Mouse (Mus musculus): ENCODE data around the gene Pcbp1. TPM values are rescaled to one million over a fixed set of nuclear protein-coding genes. Genes with fewer than 3 reads are reported as not detected.

Pcbp1 gene
- polyA plus RNA-seq, 1 experiment from 2014 or later: 331 TPM

- no peaks in the 10 kb centered on the region for H3K27me3 ChIP-seq (replicated peaks)
- peaks cover 62% of the 10 kb centered on the region for H3K36me3 ChIP-seq
- 60% methylated on average over 4 of the region's 4 CpGs for WGBS
- no peaks in the 10 kb centered on the region for H3K9me3 ChIP-seq (replicated peaks)
- no peak overlapping the region for H3K9ac ChIP-seq (replicated peaks)
- no peaks in the 10 kb centered on the region for H3K4me1 ChIP-seq
- no peak overlapping the region for H3K4me3 ChIP-seq (replicated peaks)
- H3K27ac ChIP-seq (replicated peaks): no peak overlapping the region
- no peak overlapping the region for H3K4me2 ChIP-seq
- ATAC-seq (ENCODE audit: low FRiP score): no peak
Observed at GRCm38 (mm10) chr6:86545236-86545635, 19.1 kb upstream of the Pcbp1 start.

DNA sequence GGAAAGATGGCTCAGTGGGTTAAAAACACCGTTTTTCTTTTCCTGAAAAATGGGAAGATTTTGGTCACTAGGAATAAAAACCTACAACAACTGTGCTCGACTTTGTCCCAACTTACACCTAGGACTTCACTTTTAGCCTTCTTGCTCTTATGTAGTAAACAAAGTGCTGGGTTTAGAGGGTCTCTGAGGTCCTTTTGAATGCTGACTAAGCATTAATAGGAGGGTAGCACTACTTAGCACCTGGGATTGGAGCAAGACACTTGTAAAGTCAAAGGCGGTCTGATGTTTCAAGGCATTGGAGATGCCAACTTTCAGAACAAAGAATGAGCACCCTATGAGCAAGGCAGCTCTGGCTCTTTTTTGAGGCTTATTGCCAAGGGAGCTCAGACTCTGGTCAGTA, 17.7 kb upstream of the Pcbp1 start:
- peaks cover 55% of the 10 kb centered on the region for H3K36me3 ChIP-seq
- WGBS: 90% methylated on average over 3 of the region's 3 CpGs
- ATAC-seq (ENCODE audit: low FRiP score): no peak
- H3K4me3 ChIP-seq (replicated peaks): no peak overlapping the region
- no peak overlapping the region for H3K9ac ChIP-seq (replicated peaks)
- H3K4me2 ChIP-seq: no peak overlapping the region
- H3K4me1 ChIP-seq: no peaks in the 10 kb centered on the region
- no peaks in the 10 kb centered on the region for H3K9me3 ChIP-seq (replicated peaks)
- H3K27ac ChIP-seq (replicated peaks): no peak overlapping the region
- H3K27me3 ChIP-seq (replicated peaks): no peaks in the 10 kb centered on the region

GRCm38 (mm10) chr6:86543060-86543459, 16.9 kb upstream of the Pcbp1 start:
- WGBS: 98% methylated on average over 13 of the region's 13 CpGs

DNA sequence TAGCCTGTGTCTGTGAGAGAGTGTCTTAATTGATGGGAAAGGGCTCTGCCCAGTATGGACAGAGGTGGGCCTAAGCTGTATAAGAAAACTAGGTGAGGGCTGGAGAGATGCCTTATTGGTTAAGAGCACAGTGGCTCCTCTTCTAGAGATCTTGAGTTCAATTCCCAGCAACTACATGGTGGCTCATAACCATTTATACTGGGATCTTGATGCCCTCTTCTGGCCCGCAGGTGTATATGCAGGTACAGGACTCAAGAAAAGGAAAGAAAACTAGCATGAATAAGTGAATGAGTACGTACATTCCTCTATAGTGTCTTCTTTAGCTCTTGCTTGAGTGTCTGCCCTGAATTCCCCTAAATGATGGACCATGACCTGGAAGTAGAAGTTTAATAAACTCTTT, 15.5 kb upstream of the Pcbp1 start:
- H3K4me1 ChIP-seq: no peaks in the 10 kb centered on the region
- H3K27ac ChIP-seq (replicated peaks): no peak overlapping the region
- H3K9ac ChIP-seq (replicated peaks): no peak overlapping the region
- 83% methylated on average over 2 of the region's 2 CpGs for WGBS
- no peaks in the 10 kb centered on the region for H3K9me3 ChIP-seq (replicated peaks)
- H3K36me3 ChIP-seq: peaks cover 53% of the 10 kb centered on the region
- no peak for ATAC-seq (ENCODE audit: low FRiP score)
- no peak overlapping the region for H3K4me2 ChIP-seq
- H3K27me3 ChIP-seq (replicated peaks): no peaks in the 10 kb centered on the region
- H3K4me3 ChIP-seq (replicated peaks): no peak overlapping the region

More at GRCm38 (mm10) chr6:86543060-86543459, 16.9 kb upstream of the Pcbp1 start:
- no peaks in the 10 kb centered on the region for H3K4me1 ChIP-seq
- ATAC-seq (ENCODE audit: low FRiP score): no peak
- H3K36me3 ChIP-seq: peaks cover 54% of the 10 kb centered on the region
- H3K9me3 ChIP-seq (replicated peaks): no peaks in the 10 kb centered on the region
- H3K4me2 ChIP-seq: no peak overlapping the region
- H3K9ac ChIP-seq (replicated peaks): no peak overlapping the region
- H3K27ac ChIP-seq (replicated peaks): no peak overlapping the region
- no peaks in the 10 kb centered on the region for H3K27me3 ChIP-seq (replicated peaks)
- H3K4me3 ChIP-seq (replicated peaks): no peak overlapping the region

- H3K27ac ChIP-seq (replicated peaks): no peak overlapping the region
- no peak overlapping the region for H3K9ac ChIP-seq (replicated peaks)
- no peaks in the 10 kb centered on the region for H3K9me3 ChIP-seq (replicated peaks)
- H3K4me1 ChIP-seq: peaks cover 15% of the 10 kb centered on the region
- H3K4me2 ChIP-seq: peak overlapping the region; percentile 34; the same call in 1 of the 2 replicates
- H3K27me3 ChIP-seq (replicated peaks): no peaks in the 10 kb centered on the region
- no peak for ATAC-seq (ENCODE audit: low FRiP score)
- WGBS: 81% methylated on average over 1 of the region's 1 CpGs
- no peak overlapping the region for H3K4me3 ChIP-seq (replicated peaks)
- H3K36me3 ChIP-seq: peaks cover 14% of the 10 kb centered on the region
Observed at GRCm38 (mm10) chr6:86528451-86528785, 2.3 kb upstream of the Pcbp1 start.

DNA sequence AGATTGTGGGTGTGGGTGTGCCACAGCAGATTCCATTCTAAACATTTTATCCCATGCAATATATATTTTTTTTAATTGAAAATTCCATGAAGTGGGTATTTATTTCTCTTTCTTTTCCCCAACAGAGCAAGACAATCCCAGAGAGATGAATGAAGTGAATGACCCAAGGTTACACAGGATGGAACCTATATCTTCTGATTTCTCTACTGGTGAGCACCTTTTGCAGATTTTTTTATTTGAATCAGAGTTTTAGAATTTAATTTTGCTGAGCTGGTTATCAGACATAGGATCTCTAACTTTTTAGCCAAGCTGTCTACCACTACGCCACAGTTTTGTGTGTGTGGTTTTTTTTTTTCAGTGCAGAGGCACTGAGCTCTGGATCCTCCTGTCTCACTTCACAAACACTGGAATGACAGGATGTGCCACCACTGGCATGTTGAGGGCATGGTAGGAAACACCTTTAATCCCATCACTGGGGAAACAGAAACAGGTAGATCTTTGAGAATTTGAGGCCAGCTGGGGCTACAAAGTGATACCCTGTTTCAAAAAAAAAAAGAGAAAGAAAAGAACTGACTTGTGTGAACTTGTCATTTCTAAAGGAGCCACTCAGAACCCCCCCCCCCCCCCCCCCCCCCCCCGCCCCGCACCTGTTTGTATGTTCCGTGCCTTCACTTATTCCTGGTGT, 1.8 kb upstream of the Pcbp1 start:
- Histone ChIP-seq H3K4me1 (peaks cover 20% of the 10 kb centered on the region), H3K9me3 (replicated peaks) (no peaks in the 10 kb centered on the region), H3K9ac (replicated peaks) (peak overlapping the region; percentile 94; the same call in 1 of the 2 replicates), H3K4me3 (replicated peaks) (peak overlapping the region; percentile 93), H3K27me3 (replicated peaks) (no peaks in the 10 kb centered on the region), H3K4me2 (peak overlapping the region; percentile 70), H3K27ac (replicated peaks) (peak overlapping the region; percentile 100), H3K36me3 (peaks cover 12% of the 10 kb centered on the region)
- WGBS: 73% methylated on average over 2 of the region's 4 CpGs
- ATAC-seq (ENCODE audit: low FRiP score): no peak

GRCm38 (mm10) chr6:86526961-86527740, 1.0 kb upstream of the Pcbp1 start:
- H3K27ac ChIP-seq (replicated peaks): peak overlapping the region; percentile 100
- peak overlapping the region; percentile 70 for H3K4me2 ChIP-seq
- no peaks in the 10 kb centered on the region for H3K27me3 ChIP-seq (replicated peaks)
- no peaks in the 10 kb centered on the region for H3K9me3 ChIP-seq (replicated peaks)
- 4% methylated on average over 49 of the region's 49 CpGs for WGBS
- H3K4me3 ChIP-seq (replicated peaks): peak overlapping the region; percentile 93
- peaks cover 28% of the 10 kb centered on the region for H3K4me1 ChIP-seq
- H3K9ac ChIP-seq (replicated peaks): peak overlapping the region; percentile 94
- peaks cover 13% of the 10 kb centered on the region for H3K36me3 ChIP-seq
- peak; percentile 79 for ATAC-seq (ENCODE audit: low FRiP score)

DNA sequence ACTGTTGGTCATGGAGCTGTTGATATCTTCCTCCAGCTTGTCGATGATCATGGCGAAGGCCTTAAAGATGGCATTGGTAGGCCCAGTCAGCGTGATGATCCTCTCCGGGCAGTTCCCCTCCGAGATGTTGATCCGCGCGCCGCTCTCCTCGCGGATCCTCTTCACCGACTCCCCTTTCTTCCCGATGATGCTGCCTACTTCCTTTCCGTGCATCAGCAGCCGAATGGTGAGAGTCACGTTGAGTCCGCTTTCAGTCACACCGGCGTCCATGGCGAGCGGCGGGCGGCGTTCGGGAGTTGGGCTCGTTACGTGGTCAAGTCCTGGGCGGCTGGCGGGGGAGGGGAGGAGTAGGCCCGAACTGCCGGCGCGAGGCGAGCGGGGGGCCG, 482 bp downstream of the Pcbp1 start:
- peak overlapping the region; percentile 94 for H3K9ac ChIP-seq (replicated peaks)
- H3K4me2 ChIP-seq: peak overlapping the region; percentile 70
- H3K36me3 ChIP-seq: peaks cover 12% of the 10 kb centered on the region
- H3K27me3 ChIP-seq (replicated peaks): no peaks in the 10 kb centered on the region
- peak; percentile 56 for ATAC-seq (ENCODE audit: low FRiP score)
- H3K27ac ChIP-seq (replicated peaks): peak overlapping the region; percentile 100
- no peaks in the 10 kb centered on the region for H3K9me3 ChIP-seq (replicated peaks)
- peaks cover 28% of the 10 kb centered on the region for H3K4me1 ChIP-seq
- 0% methylated on average over 33 of the region's 36 CpGs for WGBS
- peak overlapping the region; percentile 93 for H3K4me3 ChIP-seq (replicated peaks)

DNA sequence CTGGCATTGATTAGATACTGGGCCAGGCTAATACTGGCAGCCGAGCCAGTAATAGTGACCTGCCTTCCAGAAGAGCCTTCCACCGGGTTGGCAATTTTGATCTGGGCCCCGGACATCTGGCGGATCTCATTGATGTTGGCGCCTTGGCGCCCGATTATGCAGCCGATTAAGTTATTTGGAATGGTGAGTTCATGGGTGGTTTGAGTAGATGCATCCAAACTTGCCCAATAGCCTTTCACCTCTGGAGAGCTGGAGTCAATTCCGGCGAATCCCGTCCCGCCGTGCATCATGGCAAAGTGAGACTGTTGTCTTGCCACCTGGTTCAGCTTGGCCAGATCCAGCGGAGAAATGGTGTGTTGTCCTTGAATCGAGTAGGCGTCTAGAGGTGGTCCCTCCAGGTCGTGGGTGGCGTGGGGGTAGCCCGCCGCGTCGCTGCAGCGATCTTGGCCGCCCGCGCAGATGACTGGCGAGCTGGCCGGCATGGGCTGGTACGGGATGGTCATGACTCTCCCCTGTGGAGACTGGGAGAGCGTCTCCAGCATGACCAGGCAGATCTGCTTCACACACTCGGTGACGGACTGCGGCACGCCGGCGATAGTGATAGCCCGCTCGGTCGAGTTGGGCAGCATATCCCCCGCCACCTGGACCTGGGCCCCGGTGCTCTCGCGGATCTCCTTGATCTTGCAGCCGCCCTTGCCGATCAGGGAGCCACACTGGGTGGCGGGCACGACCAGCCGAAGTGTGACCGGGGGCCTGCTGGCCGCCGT, 1.1 kb downstream of the Pcbp1 start:
- peak overlapping the region; percentile 93 for H3K4me3 ChIP-seq (replicated peaks)
- H3K9me3 ChIP-seq (replicated peaks): no peaks in the 10 kb centered on the region
- peak overlapping the region; percentile 100 for H3K27ac ChIP-seq (replicated peaks)
- under 1% methylated on average over 51 of the region's 51 CpGs for WGBS
- H3K9ac ChIP-seq (replicated peaks): peak overlapping the region; percentile 94
- ATAC-seq (ENCODE audit: low FRiP score): 0 out of 2 replicates have a peak, but pooled peaks have one; percentile 7
- peak overlapping the region; percentile 70 for H3K4me2 ChIP-seq
- H3K27me3 ChIP-seq (replicated peaks): no peaks in the 10 kb centered on the region
- peaks cover 12% of the 10 kb centered on the region for H3K36me3 ChIP-seq
- H3K4me1 ChIP-seq: peaks cover 28% of the 10 kb centered on the region

DNA sequence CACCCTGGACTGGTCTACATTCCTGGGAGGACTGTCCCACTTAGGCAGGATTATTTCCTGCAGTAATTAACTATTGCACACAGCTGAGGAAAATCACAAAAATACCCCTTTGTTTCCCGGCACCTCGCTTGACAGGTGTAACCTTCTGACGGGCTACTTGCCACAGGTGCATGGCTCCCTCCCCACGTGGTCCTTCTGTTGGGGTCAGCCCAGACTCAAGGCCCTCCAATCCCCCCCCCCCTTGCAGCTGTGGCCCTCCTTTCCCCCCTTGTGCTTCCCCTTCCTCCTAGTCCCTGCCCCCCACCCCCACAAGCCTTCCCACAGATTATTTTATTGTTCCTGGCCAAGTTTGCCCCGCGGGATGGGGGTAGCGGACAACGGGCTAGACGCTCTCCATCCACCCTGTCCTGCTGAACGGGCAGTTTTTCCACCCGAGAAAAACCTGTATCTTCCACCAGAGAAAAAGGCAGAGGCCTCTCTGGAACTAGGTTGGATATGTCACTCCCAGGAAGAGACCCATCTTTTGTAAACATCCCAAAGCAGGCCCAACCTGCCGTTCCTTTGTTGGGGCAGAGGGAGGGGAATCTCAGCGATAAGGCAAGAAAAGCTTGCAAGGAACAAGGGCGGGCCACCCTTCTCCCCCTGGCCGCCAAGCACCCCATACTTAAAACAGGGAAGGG, 2.2 kb downstream of the Pcbp1 start:
- H3K27me3 ChIP-seq (replicated peaks): no peaks in the 10 kb centered on the region
- no peak for ATAC-seq (ENCODE audit: low FRiP score)
- H3K4me2 ChIP-seq: peak overlapping the region; percentile 70
- H3K4me3 ChIP-seq (replicated peaks): peak overlapping the region; percentile 93
- H3K9me3 ChIP-seq (replicated peaks): no peaks in the 10 kb centered on the region
- H3K9ac ChIP-seq (replicated peaks): peak overlapping the region; percentile 94
- 0% methylated on average over 15 of the region's 15 CpGs for WGBS
- H3K4me1 ChIP-seq: peaks cover 28% of the 10 kb centered on the region
- H3K27ac ChIP-seq (replicated peaks): peak overlapping the region; percentile 83
- peaks cover 12% of the 10 kb centered on the region for H3K36me3 ChIP-seq

GRCm38 (mm10) chr6:86523242-86523754, 2.8 kb downstream of the Pcbp1 start:
- no peaks in the 10 kb centered on the region for H3K9me3 ChIP-seq (replicated peaks)
- H3K4me1 ChIP-seq: peaks cover 26% of the 10 kb centered on the region
- peak overlapping the region; percentile 94 for H3K9ac ChIP-seq (replicated peaks)
- peak overlapping the region; percentile 83 for H3K27ac ChIP-seq (replicated peaks)
- no peak for ATAC-seq (ENCODE audit: low FRiP score)
- H3K36me3 ChIP-seq: peaks cover 12% of the 10 kb centered on the region
- H3K27me3 ChIP-seq (replicated peaks): no peaks in the 10 kb centered on the region
- WGBS: 31% methylated on average over 3 of the region's 3 CpGs
- peak overlapping the region; percentile 70 for H3K4me2 ChIP-seq
- H3K4me3 ChIP-seq (replicated peaks): peak overlapping the region; percentile 93

All from neural tube, embryonic 15.5 days (tissue).